Mouse (Mus musculus): Measurements from ENCODE around the gene Unc79.

GRCm38 (mm10) chr12:102980584-102980983, 31.9 kb downstream of the Unc79 start:
- TF ChIP-seq POLR2A (IDR thresholded peaks at IDR 0.05; ENCODE audit: borderline replicate concordance, control insufficient read depth, low read depth, low read length) = no peak
- no peak for TF ChIP-seq CTCF (IDR thresholded peaks at IDR 0.05; ENCODE audit: control insufficient read depth, insufficient read depth, low read length)

All from bone marrow, adult 2 months (tissue).